Mouse (Mus musculus) lung, embryonic 15.5 days (tissue): ENCODE data around the gene Cybrd1. TPM values are rescaled to one million over a fixed set of nuclear protein-coding genes. Genes with fewer than 3 reads are reported as not detected.

ENCODE experiments used
- ATAC-seq: fragments of 200-750 bp; cut with Nextera tagmentation; 2 replicates; pipeline ENCODE4 v1.8.0; 2017; ENCODE audit warnings: moderate number of reproducible peaks, borderline replicate concordance; ENCODE audit not compliant: low FRiP score, low TSS enrichment; ENCODE audit errors: extremely low read depth
- H3K27ac ChIP-seq: fragments of 300-500 bp; sonication (generic); 2 replicates; pipeline ENCODE4 v1.5.1; 2015; ENCODE audit warnings: moderate library complexity, mild to moderate bottlenecking, inconsistent platforms
- H3K27me3 ChIP-seq: fragments of 300-500 bp; sonication (generic); 2 replicates; pipeline ENCODE4 v1.6.1; 2015; ENCODE audit warnings: inconsistent platforms
- H3K36me3 ChIP-seq: fragments of 300-500 bp; sonication (generic); 2 replicates; pipeline ENCODE4 v1.6.1; 2015; ENCODE audit warnings: inconsistent platforms
- H3K4me1 ChIP-seq: fragments of 300-500 bp; sonication (generic); 2 replicates; pipeline ENCODE4 v1.6.1; 2015; ENCODE audit warnings: inconsistent platforms
- H3K4me2 ChIP-seq: fragments of 300-500 bp; sonication (generic); 2 replicates; pipeline ENCODE4 v1.6.1; 2015; ENCODE audit warnings: inconsistent platforms, mild to moderate bottlenecking, moderate library complexity
- H3K4me3 ChIP-seq: fragments of 300-500 bp; sonication (generic); 2 replicates; pipeline ENCODE4 v1.5.1; 2015; ENCODE audit warnings: mild to moderate bottlenecking, inconsistent platforms
- H3K9ac ChIP-seq: fragments of 300-500 bp; sonication (generic); 2 replicates; pipeline ENCODE4 v1.6.1; 2015; ENCODE audit warnings: inconsistent platforms
- H3K9me3 ChIP-seq: fragments of 300-500 bp; sonication (generic); 2 replicates; pipeline ENCODE4 v1.6.1; 2016; ENCODE audit warnings: inconsistent platforms
- WGBS: fragments of 180-500 bp; shearing (Covaris S2); methylation state at CpG from one replicate; pipeline ENCODE4 v1.1.7; 2015; 5-methylcytosine and 5-hydroxymethylcytosine counted together
- polyA plus RNA-seq: library from polyadenylated mRNA; unstranded; fragments of >200 nt; fragmentation: Nextera tagmentation; extraction: Ambion mirVana; gene quantifications from 2 replicates; pipeline ENCODE4 v1.2.1, GENCODE M21; 2015

Cybrd1 gene
- polyA plus RNA-seq, 1 experiment from 2014 or later = 3.3 TPM

- Histone ChIP-seq H3K27me3 (no peaks in the 10 kb centered on the region), H3K27ac (no peak overlapping the region), H3K4me2 (no peak overlapping the region), H3K36me3 (no peaks in the 10 kb centered on the region), H3K4me1 (0 out of 2 replicates have a peak, but pooled peaks cover 7% of the 10 kb centered on the region), H3K4me3 (no peak overlapping the region), H3K9me3 (no peaks in the 10 kb centered on the region), H3K9ac (no peak overlapping the region)
- ATAC-seq = no peak
- WGBS = 74% methylated on average over 10 of the region's 10 CpGs
Observed at GRCm38 (mm10) chr2:71179716-71180115, 62.0 kb downstream of the Cybrd1 start.

GRCm38 (mm10) chr2:71180566-71181217 is 63.0 kb downstream of the Cybrd1 start:
- no peak overlapping the region for H3K4me2 ChIP-seq
- 0 out of 2 replicates have a peak, but pooled peaks cover 7% of the 10 kb centered on the region for H3K4me1 ChIP-seq
- H3K36me3 ChIP-seq = no peaks in the 10 kb centered on the region
- ATAC-seq = no peak
- no peak overlapping the region for H3K27ac ChIP-seq
- no peak overlapping the region for H3K4me3 ChIP-seq
- H3K9me3 ChIP-seq = no peaks in the 10 kb centered on the region
- WGBS = 53% methylated on average over 8 of the region's 8 CpGs
- H3K9ac ChIP-seq = no peak overlapping the region
- no peaks in the 10 kb centered on the region for H3K27me3 ChIP-seq

- no peak overlapping the region for H3K9ac ChIP-seq
- H3K9me3 ChIP-seq = no peaks in the 10 kb centered on the region
- peaks cover 9% of the 10 kb centered on the region for H3K27me3 ChIP-seq
- H3K4me3 ChIP-seq = no peak overlapping the region
- H3K27ac ChIP-seq = no peak overlapping the region
- no peak overlapping the region for H3K4me2 ChIP-seq
- ATAC-seq = no peak
- no peaks in the 10 kb centered on the region for H3K36me3 ChIP-seq
- 67% methylated on average over 3 of the region's 3 CpGs for WGBS
- H3K4me1 ChIP-seq = peaks cover 10% of the 10 kb centered on the region
Observed at GRCm38 (mm10) chr2:71187950-71188349, 70.2 kb downstream of the Cybrd1 start.

- ATAC-seq = no peak
- Histone ChIP-seq H3K27me3 (peaks cover 9% of the 10 kb centered on the region), H3K4me1 (peaks cover 10% of the 10 kb centered on the region), H3K4me3 (no peak overlapping the region), H3K4me2 (no peak overlapping the region), H3K36me3 (no peaks in the 10 kb centered on the region), H3K27ac (no peak overlapping the region), H3K9ac (no peak overlapping the region), H3K9me3 (no peaks in the 10 kb centered on the region)
- WGBS = 36% methylated on average over 2 of the region's 2 CpGs
Observed at GRCm38 (mm10) chr2:71188861-71189260, 71.1 kb downstream of the Cybrd1 start.

GRCm38 (mm10) chr2:71191391-71192194 is 73.9 kb downstream of the Cybrd1 start:
- H3K27ac ChIP-seq = no peak overlapping the region
- WGBS = 23% methylated on average over 16 of the region's 16 CpGs
- no peak overlapping the region for H3K9ac ChIP-seq
- peaks cover 17% of the 10 kb centered on the region for H3K4me1 ChIP-seq
- no peak overlapping the region for H3K4me3 ChIP-seq
- H3K9me3 ChIP-seq = no peaks in the 10 kb centered on the region
- peak overlapping the region; percentile 21; the same call in 1 of the 2 replicates for H3K4me2 ChIP-seq
- peaks cover 9% of the 10 kb centered on the region for H3K27me3 ChIP-seq
- H3K36me3 ChIP-seq = no peaks in the 10 kb centered on the region
- ATAC-seq = no peak

GRCm38 (mm10) chr2:71192195-71192807 is 74.6 kb downstream of the Cybrd1 start:
- Histone ChIP-seq H3K4me3 (no peak overlapping the region), H3K27ac (no peak overlapping the region), H3K9me3 (no peaks in the 10 kb centered on the region), H3K36me3 (no peaks in the 10 kb centered on the region), H3K4me1 (peaks cover 23% of the 10 kb centered on the region), H3K27me3 (peaks cover 9% of the 10 kb centered on the region), H3K9ac (no peak overlapping the region), H3K4me2 (peak overlapping the region; percentile 14; the same call in 1 of the 2 replicates)
- WGBS = 51% methylated on average over 17 of the region's 17 CpGs
- no peak for ATAC-seq

Other genes starting within 250 kb of the Cybrd1 start
- gene Dcaf17, start 62.6 kb upstream of the Cybrd1 start, polyA plus RNA-seq = 35.8 and 38.2 TPM in 2 replicates
- 14.9 and 16.5 TPM in 2 replicates for gene Mettl8, start 62.3 kb upstream of the Cybrd1 start, polyA plus RNA-seq
- gene Dync1i2, start 93.8 kb downstream of the Cybrd1 start, polyA plus RNA-seq = 90.3 and 99.6 TPM in 2 replicates
- gene Slc25a12, start 249.8 kb downstream of the Cybrd1 start, polyA plus RNA-seq = 31.5 and 35.4 TPM in 2 replicates